Mouse (Mus musculus): Measurements from ENCODE around the gene Stat1. TPM values are rescaled to one million over a fixed set of nuclear protein-coding genes. Genes with fewer than 3 reads are reported as not detected.

The Stat1 gene
- 100 to 1,000 TPM in 1 of 2 experiments, 10 to 100 TPM in 1; 88.7 to 112 TPM for total RNA-seq (2021)
- long read RNA-seq, experiment 1, full-length matches to known transcripts = 31 of 62 reads
- long read RNA-seq, experiment 1, partial matches to known transcripts = 21 of 62 reads
- long read RNA-seq, experiment 1, other reads (novel, unspliced or antisense) = 10 of 62 reads
- long read RNA-seq, experiment 2, full-length matches to known transcripts = 16 of 27 reads
- long read RNA-seq, experiment 2, partial matches to known transcripts = 2 of 27 reads
- long read RNA-seq, experiment 2, other reads (novel, unspliced or antisense) = 9 of 27 reads

- DNase-seq = peak; percentile 88 to 91
Observed at GRCm38 (mm10) chr1:52118860-52119591, at the start of gene Stat1. TSS of gene Stat1 (plus strand) at chr1:52119440.

- DNase-seq = no peak
Observed at GRCm38 (mm10) chr1:52079724-52080367, 39.4 kb upstream of the Stat1 start.

- DNase-seq = no peak
Observed at GRCm38 (mm10) chr1:52080375-52080774, 38.9 kb upstream of the Stat1 start.

- no peak for DNase-seq
Observed at GRCm38 (mm10) chr1:52086236-52086635, 33.0 kb upstream of the Stat1 start.

- DNase-seq = no peak
Observed at GRCm38 (mm10) chr1:52087128-52087527, 32.1 kb upstream of the Stat1 start.

- no peak for DNase-seq
Observed at GRCm38 (mm10) chr1:52088634-52089033, 30.6 kb upstream of the Stat1 start.

- peak; percentile 18 to 44 for DNase-seq
Observed at GRCm38 (mm10) chr1:52098618-52099232, 20.5 kb upstream of the Stat1 start.

- DNase-seq = peak; percentile 22 to 25
Observed at GRCm38 (mm10) chr1:52100496-52100895, 18.7 kb upstream of the Stat1 start.

GRCm38 (mm10) chr1:52102795-52103194 is 16.4 kb upstream of the Stat1 start:
- no peak for DNase-seq

- DNase-seq = peak; percentile 28 to 33
Observed at GRCm38 (mm10) chr1:52107206-52107605, 12.0 kb upstream of the Stat1 start.

- no peak for DNase-seq
Observed at GRCm38 (mm10) chr1:52111217-52111616, 8.0 kb upstream of the Stat1 start.

GRCm38 (mm10) chr1:52112301-52112700 is 6.9 kb upstream of the Stat1 start:
- peak; percentile 64 to 72 for DNase-seq

GRCm38 (mm10) chr1:52113067-52113665 is 6.1 kb upstream of the Stat1 start:
- no peak for DNase-seq

- DNase-seq = peak; percentile 99 to 100
Observed at GRCm38 (mm10) chr1:52113666-52114069, 5.6 kb upstream of the Stat1 start.

GRCm38 (mm10) chr1:52116441-52116840 is 2.8 kb upstream of the Stat1 start:
- no peak for DNase-seq

- DNase-seq = no peak
Observed at GRCm38 (mm10) chr1:52117777-52118176, 1.5 kb upstream of the Stat1 start.

- peak in 1 of 2 experiments; percentile 32 for DNase-seq
Observed at GRCm38 (mm10) chr1:52119691-52120090, 451 bp downstream of the Stat1 start.

- no peak for DNase-seq
Observed at GRCm38 (mm10) chr1:52120191-52120590, 951 bp downstream of the Stat1 start.

GRCm38 (mm10) chr1:52121052-52121451 is 1.8 kb downstream of the Stat1 start:
- no peak for DNase-seq

GRCm38 (mm10) chr1:52124818-52125217 is 5.6 kb downstream of the Stat1 start:
- no peak for DNase-seq

- DNase-seq = no peak
Observed at GRCm38 (mm10) chr1:52127350-52127749, 8.1 kb downstream of the Stat1 start.

- no peak for DNase-seq
Observed at GRCm38 (mm10) chr1:52129794-52130193, 10.6 kb downstream of the Stat1 start.

All from adrenal gland, postnatal 36 days (tissue).